Mouse (Mus musculus): ENCODE measurements around the gene Slc35f1.

- TF ChIP-seq CTCF (conservative IDR thresholded peaks at IDR 0.05; ENCODE audit: low read length) (no peak), NANOG (IDR thresholded peaks at IDR 0.05; ENCODE audit: borderline replicate concordance, low read length) (no peak)
Measured at GRCm38 (mm10) chr10:52851994-52852393, 161.7 kb downstream of the Slc35f1 start.

Measured in E14TG2a.4 (cell line).